Mouse (Mus musculus): ENCODE results near the gene Taf1c.

DNA sequence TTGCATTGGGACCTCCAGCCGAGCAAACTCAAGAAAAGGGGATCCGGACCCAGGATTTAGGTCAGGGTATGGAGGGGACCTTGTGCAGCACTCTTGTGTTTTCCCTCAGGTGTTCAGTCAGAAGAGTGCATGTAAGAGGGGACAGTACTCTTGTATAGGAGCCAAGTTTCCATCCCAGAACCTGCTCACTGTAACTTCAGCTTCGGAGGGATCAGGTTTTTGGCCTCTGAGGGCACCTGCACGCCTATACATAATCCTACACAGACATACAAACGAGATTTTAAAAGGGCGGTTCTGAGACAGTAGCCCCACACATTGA is 45.7 kb downstream of the Taf1c start:
- TF ChIP-seq CTCF (IDR thresholded peaks at IDR 0.05; ENCODE audit: borderline replicate concordance, control insufficient read depth, extremely low read depth, insufficient read depth, low read length, poor library complexity) (no peak), POLR2A (IDR thresholded peaks at IDR 0.05; ENCODE audit: control insufficient read depth, extremely low read depth, insufficient read depth, low read length, poor library complexity) (no peak)
